Mouse (Mus musculus): ENCODE results near the gene Aldh3a2.
"Not testable (repeated sequence)": the region's sequence is repeated elsewhere in the genome, so short reads cannot be mapped to it uniquely, and the experiment has no call there.

Aldh3a2 gene

DNA sequence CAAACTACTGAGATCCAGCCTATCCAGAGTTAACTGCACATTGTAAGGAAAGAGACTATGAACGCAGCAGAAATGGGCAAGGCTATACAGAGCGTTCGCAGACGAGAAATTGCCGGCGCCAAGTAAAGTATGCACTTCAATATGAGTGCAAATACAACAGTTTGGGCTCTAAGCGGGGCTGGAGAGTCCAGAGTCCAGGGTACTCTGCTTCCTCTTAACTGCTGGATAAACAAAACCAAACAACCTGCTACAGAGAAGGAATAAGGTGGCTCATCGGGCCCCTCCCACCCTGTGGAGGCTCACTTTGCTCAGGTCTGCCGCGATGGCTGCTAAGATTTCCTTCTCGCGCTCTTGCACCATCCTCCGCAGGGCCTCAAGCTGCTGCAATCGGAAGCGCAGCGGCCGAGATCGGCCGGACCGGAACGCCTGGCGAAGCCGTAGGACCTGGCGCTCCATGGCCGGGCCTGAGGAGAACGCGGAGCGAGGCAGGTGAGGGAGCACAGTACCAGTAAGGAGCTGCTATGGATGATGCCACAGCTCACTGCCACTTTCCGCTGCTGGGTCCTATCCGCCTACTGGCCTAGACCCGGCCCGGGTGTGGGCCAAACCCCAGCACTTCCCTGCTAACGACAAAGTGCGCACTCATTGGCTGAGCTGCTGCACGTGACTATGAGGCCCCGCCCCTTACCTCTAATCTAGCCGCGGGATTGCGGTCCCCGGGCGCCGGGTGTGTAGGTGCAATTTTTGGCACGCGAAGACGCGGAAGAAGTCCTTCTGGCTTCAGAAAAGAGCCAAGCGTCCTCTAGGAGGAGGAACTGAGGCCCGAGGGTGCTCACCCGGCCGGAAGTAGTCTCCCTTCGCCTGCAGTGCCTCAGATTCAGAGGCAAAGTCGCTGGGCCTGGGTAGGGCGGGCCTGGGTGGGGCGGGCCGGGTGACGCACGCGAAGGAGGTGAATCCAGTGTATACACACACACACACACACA is at the start of gene Aldh3a2:
Gene Aldh3a2, minus strand, starts transcription at position 914 of the 983 bp plus-strand sequence.
- DNase-seq (ENCODE audit: low read depth) = peak; percentile 91

DNA sequence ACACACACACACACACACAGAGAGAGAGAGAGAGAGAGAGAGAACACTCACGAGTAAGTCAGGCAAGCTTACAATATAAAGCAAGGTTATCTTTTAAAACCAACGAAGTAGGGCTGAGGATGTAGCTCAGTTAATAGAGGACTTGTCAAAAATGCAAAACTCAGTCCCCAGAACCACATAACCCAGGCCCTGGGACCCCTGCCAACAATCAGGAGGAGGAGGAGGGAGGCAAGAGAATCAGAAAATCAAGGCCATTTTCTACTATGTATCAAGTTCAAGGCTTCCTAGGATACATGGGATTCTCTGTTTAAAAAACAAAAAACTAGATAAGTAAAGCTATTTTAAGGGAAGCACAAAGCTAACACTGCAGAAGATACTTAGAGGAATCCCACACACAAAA is 49.6 kb upstream of the Aldh3a2 start:
- DNase-seq (ENCODE audit: low read depth) = no peak

DNA sequence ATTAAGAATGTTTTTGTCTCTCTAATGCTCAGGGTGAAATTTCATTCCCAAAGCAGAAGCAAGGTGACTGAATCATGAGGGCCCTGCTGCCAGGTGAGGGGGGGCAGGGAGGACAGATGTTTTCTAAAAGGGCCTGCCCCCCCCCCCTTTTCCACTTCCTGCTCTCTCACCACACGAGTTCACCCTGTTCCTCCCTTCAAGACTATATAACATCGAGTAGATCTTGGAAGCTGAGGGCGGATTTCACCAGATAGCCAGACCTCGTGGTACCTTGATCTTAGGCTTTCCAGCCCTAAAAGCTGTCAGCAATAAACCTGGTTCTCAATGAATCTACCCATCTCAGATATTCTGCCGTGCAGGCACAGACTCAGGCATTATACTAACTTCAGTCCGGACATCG is 43.1 kb upstream of the Aldh3a2 start:
- DNase-seq (ENCODE audit: low read depth) = no peak

DNA sequence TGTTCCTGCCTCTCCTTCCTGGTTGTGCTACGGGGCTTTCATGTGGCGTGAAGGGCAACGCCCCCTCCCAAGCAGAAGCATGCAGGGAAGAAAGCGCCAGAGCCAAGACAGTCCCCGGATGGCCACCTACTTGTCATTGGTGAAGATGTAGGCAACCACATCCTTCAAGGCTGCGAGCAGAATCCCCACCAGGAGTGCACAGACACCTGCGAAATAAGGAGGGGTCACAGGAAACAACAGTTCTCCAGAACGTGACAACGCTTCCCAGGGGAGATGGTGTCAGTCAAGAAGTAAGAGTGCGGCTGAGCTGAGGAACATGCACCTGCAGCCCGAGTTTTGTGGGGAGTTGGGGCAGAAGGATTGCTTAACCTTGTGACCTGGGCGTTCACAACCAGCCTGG is 42.6 kb upstream of the Aldh3a2 start:
- DNase-seq (ENCODE audit: low read depth) = no peak

DNA sequence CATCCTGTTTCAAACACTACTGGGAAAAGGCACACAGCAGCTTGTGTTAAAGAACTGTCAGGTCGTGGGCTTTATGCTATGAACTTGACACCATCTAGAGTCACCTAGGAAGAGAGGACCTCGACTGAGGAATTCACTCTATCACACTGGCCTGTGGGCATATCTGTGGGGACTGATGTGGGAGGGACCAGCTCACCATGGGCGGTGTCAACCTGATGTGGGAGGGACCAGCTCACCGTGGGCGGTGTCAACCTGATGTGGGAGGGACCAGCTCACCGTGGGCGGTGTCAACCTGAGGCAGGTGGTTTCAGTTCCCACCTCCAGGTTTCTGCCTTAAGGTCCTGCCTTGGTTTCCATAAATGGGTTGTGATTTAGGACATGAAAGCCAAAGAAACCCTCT is 40.5 kb upstream of the Aldh3a2 start:
- no peak for DNase-seq (ENCODE audit: low read depth)

DNA sequence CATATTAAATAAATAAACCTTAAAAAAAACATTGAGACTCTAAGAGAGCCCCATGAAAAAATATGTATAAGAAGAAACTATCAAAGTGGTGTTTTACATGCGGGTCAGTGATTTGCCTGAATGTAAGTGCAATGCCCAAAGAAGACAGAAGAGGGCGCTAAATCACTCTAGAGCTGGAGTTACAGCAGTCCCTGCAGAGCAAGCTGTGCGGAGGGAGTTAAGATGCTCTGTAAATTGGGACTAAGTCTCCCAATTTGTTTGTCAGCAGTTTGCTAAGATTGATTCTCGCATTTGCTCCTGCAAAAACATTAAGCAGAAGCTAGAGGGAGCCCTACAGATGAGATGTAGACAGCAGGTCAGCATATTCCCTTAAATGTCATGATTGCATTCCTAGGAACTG is 38.1 kb upstream of the Aldh3a2 start:
- DNase-seq (ENCODE audit: low read depth) = peak; percentile 41

DNA sequence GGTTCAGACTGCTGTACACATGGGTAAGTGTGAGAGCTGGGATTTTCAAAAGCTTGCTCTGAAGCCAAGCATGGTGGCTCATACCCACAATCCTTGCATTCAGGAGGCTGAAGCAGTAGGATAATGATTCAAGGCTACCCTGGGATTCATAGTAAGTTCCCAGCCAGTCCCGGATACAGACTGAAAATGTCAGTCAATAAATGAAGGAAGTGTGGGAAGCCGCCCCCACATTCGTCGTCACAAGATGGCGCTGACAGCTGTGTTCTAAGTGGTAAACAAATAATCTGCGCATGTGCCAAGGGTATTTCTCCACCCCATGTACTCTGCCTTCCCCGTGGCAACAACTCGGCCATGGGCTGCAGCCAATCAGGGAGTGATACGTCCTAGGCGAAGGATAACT is 37.3 kb upstream of the Aldh3a2 start:
- DNase-seq (ENCODE audit: low read depth) = not testable (repeated sequence)

DNA sequence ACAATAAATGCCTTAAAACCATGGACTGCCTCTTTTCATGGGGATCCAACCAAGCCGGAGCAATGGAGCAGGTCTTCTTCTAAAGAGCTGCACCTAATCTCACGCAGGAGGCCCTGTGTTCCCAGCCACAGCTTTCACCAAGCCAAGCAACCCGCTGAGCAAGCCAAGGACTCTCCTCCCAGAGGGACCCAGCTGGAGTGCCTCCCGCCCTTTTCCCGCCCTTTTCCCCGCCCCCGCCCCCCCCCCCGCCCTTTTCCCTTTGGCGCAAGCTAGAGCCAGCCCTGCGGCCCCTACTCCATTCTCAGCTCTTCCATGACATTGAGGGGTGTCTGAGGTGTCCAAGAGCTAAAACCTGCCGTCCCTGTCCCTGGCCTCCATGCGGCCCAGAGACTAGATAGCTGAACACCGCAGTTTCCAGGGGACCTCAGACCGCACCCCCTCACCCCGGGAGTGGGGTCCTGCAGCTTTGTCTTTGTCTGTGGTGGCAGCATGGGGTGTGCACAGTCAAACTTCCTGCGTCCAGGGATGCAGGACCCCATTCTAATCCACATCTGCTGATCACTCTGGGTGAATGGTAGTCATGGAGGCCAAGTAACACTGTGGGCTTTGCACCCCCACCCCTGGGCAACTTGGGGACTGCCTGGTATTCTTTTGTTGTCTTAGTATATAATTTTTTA is 33.6 kb upstream of the Aldh3a2 start:
- no peak for DNase-seq (ENCODE audit: low read depth)

DNA sequence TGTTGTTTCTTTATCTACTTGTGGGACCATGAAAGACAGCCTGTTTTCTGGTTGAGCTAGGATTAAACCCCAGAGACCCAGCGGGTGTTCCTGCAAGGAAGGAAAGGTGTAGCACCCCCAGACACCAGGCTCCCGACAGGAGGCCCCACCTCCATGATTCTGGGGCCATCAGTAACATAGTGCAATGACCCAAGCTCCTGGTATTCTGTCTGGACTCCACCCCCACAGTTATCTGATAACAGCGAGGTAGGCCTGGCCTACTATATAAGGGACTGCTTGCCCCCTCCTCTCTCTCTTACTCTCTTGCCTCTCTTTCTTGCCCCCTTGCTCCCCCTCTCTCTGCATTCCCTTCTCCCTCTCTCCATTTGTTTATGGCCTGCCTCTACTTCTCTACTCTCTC is 32.9 kb upstream of the Aldh3a2 start:
- DNase-seq (ENCODE audit: low read depth) = no peak

DNA sequence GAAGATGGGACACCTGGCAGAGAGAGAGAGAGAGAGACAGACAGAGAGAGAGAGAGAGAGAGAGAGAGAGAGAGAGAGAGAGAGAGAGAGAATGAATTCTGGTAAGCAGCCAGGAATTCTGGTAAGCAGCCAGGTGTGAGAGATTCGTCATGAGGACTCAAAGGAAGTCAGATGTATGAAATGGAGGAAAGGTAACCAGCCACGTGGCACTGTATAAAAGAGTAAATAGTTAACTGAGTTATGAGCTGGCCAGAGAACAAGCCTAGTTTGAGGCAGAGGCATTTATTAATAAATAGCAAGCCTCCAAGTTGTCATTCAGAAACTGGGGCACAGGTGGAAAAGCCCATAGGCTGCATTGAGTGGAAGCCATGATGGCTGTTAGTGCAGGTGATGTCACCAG is 30.6 kb upstream of the Aldh3a2 start:
- DNase-seq (ENCODE audit: low read depth) = no peak

DNA sequence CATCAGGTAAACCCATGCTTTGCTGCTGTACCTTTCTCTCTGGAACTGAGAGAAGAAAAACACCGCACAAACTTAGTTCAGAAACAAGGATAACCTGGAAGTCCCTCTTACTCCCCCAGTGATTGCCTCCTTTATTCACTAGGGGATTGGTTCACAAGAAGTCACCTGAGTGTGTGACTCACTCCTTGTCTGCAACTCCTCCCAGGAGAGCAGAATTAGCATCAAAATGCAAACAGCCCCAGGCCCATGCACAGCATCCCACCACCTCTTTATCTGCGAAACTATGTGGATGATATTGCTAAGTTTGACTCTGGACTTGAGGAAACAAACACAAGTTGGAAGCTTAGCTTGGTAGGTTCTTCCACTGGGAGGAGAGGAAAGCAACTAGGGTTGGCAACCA is 30.1 kb upstream of the Aldh3a2 start:
- DNase-seq (ENCODE audit: low read depth) = no peak

DNA sequence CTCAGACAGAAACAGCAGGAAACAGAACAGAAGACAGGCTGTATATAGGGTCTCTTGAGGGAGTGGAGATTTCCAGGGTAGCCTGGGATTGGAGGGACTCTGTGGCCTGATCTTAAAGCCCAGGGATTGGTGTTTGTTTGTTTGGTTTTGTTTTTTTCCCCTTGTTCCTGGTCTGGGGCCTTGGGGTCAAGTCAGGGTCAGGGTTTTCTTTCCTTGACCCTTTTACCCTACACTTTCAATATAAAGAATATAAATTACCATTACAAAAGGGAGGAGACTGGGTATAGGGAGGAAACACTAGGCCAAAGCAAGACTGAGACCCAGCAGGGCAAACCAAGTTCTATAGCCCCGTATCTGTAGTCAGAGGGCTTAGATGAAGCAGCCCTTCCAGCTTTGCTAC is 29.3 kb upstream of the Aldh3a2 start:
- DNase-seq (ENCODE audit: low read depth) = no peak

DNA sequence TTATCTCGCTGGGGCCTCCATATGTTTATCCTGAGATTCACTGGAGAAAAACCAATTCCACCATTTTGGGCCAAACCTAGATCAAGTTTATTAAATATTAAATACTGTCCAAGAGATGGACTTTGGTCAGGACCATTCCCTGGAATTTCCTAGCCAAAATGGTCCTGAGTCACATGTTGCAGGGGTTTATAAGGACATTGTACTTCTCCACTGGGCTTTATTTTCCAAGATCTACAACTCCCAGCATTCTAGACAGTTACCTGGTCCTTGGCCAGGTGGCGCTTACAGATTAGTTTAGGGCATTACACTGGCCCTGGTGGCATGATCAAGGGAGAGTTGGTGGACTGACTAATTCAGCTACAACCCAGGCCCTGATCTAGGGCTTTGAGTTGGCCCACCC is 28.3 kb upstream of the Aldh3a2 start:
- DNase-seq (ENCODE audit: low read depth) = no peak

DNA sequence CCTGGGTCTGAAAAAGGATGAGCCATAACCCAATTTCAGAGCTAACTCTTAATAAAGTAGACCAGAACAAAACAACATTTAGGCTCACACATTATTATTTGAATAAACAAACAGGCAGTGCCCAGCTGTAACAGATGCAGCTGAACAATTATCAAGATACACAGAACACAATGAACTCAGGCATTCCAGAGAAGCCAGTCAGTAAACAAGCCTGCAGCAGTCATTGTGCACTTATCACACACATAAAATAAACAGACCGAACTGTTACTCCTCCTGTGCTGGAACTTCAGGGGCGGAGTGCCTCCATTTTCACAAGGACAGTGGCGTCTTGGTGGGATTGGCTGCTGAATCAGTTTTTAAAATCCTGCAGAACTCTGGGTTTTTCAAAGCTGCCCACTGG is 27.2 kb upstream of the Aldh3a2 start:
- DNase-seq (ENCODE audit: low read depth) = no peak

DNA sequence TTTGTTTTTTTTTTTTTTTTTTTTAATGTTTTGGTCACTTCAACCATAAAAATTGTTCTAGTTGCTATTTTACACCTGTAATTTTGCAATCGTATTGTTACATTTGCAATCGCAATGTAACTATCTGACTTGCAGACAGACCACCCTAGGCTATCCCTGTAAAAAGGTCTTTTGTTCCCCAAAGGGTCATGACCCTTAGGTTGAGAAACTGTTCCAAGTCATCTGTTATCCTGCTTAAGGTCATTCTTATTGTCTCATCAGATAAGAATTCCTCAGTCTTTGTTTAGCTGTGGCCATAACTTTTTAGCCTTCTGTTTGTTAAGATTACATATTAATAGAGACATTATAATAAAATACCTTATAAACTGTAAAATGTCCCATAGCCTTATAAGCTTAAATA is 26.0 kb upstream of the Aldh3a2 start:
- DNase-seq (ENCODE audit: low read depth) = no peak

DNA sequence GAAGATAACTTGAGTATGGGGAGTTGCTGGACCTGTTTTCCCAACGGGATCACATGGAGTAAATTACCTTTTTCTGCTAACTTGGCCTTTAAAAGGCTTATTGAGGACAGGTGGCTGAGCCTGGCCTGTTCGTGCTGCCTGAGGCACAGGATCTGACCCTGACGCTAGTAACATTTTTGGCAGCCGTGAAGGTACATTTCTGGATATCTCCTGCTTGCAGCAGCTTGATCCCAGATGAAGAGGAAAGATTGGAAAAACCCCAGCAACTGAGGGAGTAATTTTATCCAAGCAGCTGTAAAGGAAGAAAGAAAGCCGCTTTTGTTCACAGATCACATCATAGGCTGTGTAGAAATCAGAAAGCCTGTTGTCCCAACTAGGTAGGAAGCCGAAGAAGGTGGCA is 17.1 kb upstream of the Aldh3a2 start:
- no peak for DNase-seq (ENCODE audit: low read depth)

DNA sequence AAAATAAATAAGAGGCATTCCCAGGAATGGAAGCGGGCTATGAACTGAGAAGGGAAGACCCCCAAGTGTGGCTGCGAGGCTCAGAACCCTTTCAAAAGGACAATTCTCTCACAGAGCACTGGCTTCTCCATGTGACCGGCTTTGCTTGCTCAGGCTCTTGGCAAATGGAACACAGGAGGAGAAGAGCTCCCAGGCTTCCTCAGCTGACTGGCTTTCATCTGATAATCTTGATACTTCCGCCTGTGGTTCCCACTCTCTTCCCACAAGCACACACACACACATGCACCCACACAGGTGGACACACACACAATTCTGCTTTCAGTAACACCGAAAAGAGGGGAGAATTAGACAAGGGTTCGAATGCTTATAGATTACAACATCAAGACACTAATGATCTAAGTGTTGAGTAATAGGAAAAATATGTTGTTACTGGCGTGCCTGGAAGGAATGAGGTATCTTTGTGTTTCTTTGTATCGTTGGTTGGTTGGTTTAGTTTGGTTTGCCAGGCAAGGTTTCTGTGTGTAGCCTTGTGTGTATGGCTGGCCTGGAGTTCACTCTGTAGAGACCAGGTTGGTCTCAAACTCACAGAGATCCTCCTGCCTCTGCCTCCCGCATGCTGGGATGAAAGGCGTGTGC is 16.3 kb upstream of the Aldh3a2 start:
- DNase-seq (ENCODE audit: low read depth) = no peak

DNA sequence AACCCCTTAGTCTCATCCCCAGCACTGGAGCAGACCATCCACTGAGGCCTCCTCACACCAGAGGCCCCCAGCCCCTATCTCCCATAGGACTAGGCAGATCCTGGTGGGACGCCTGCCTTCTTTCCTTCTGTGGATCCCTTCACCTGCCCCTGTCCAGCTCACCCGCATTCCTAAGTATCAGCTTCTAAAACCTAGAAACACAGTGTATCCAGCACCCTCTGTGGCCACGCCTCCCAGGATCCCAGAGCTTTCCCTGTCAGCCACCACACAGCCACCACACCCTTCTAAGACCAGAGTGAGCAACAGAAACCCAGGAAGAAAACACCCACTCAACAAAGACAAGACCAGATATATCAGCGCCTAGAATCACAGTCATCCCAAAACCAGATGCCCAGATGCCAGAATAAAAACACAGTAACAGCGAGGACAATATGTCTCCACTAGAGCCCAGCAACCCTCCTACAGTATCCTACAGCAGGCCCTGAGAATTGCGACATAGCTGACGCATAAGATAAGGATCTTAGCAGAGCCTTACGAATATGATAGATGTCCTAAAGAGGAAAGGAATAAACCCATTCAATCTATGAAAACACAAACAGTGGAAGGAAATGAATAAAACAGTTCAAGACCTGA is 11.3 kb upstream of the Aldh3a2 start:
- no peak for DNase-seq (ENCODE audit: low read depth)

DNA sequence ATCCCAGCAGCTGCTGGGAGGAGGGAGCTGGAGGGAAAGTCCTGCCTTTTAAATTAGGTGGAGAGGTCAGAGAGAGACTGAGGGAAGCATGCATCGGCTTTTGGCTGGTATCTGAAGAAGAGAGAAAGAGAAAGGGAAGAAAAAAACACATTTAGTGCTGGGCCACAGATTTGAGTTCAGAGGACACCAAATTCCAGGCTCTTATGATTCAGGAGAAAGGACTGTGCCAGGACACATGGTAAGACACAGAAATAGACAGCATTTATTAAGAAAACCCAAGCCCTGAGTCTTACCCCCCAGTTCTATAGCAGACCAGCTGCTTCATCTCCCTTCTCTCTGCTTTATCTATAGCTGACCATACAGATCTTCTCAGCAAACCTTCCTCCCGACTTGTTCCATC is 10.7 kb upstream of the Aldh3a2 start:
- no peak for DNase-seq (ENCODE audit: low read depth)

DNA sequence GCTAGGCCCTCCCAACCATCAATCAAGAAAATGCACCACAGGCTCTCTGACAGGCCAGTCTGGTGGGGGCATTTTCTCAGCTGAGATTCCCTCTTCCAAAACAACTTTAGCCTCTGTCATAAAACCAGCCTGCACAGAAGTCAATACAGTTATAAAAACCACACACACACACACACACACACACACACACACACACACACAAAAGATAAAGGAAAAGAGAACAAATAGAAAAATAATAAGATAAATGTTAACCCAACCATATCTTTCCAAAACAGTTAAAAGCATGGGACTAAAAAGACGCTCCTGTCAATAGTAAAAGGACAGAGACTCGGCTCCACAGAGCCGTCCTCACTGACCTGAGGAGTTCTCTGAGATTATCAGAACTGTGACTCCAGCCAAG is 9.2 kb upstream of the Aldh3a2 start:
- no peak for DNase-seq (ENCODE audit: low read depth)

DNA sequence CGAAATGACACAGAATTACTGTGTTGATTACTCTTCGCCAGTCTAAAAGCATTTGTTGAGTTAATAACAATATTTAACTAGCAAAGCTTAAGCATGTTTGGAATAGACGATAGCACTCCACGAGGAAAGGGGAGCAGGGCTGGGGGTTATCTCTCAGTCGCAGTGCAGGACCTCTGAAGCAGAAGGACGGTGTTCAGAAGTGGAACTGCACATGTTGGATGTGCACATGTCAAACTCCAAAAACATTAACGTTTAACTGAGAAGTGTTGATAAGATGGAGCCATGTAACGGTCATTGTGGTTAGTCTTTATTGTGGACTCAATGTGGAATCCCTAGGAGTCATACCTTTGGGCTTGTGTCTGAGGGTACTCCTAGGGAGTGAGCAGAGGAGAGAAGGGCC is 7.8 kb upstream of the Aldh3a2 start:
- no peak for DNase-seq (ENCODE audit: low read depth)

DNA sequence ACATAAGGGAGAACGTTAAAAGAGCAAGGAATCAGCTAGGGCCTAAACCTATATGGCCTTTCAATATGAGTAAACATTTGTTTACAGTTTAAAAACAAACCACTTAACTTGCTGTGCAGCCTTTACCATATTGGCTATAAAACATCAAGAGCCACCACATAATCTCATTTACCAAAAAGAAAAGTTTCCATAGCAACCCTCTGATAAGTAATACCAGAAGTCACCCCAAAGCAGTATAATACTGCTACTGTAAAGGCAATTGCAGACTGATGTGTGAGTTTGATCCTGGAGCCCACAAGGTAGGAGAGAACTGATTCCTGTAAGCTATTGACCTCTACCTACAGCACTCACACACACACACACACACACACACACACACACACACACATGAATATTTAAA is 7.2 kb upstream of the Aldh3a2 start:
- no peak for DNase-seq (ENCODE audit: low read depth)

DNA sequence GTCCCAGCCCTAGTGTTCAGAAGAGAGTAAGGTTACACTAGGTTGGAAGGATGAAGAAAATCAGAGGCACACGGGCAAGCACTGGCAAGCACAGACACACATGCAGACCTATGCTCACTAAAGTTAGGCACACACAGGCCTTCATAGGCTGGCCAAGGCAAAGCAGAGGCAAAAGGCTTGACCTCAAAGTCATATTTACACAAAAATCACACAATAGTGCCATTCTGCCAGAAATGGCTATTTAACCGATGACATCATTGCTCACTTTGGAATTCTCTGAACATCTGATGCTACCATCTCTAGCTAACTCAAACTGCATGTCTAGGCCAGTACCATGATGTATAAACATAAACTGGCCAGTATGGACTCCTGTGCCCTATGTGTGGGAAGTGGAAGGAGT is 6.7 kb upstream of the Aldh3a2 start:
- no peak for DNase-seq (ENCODE audit: low read depth)

All from c-Kit-positive CD71-negative TER-119-negative erythroid progenitor cells, embryonic 14.5 days (primary cell).